Mouse (Mus musculus): ENCODE results near the gene Nufip1. TPM values are rescaled to one million over a fixed set of nuclear protein-coding genes. Genes with fewer than 3 reads are reported as not detected.
"Not testable (repeated sequence)": the region's sequence is repeated elsewhere in the genome, so short reads cannot be mapped to it uniquely, and the experiment has no call there.

Gene Nufip1
- total RNA-seq, 2 experiments from 2014 or later: 3.5 to 3.9 TPM

DNA sequence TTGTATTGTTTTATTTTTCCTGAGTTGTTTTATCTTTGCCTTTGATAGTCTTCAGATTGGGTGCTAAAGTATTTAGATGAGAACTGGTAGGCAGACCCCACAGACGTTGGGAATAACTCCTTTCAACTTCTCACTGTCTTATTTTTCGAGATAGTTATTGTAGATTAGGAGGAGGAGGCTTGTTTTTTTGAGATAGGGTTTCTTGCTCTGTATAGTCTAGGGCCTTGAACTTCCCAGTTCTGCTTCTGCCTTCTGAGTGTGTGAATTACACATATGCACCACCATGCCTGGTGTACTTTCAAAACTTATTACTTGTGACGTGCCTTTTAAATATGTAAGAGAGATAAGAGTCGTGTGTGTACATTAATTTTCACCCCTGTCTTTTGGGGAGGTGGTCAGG is 17.5 kb downstream of the Nufip1 start:
- intact Hi-C loops (cut with DNase I): no loop called here
- no peak for DNase-seq

DNA sequence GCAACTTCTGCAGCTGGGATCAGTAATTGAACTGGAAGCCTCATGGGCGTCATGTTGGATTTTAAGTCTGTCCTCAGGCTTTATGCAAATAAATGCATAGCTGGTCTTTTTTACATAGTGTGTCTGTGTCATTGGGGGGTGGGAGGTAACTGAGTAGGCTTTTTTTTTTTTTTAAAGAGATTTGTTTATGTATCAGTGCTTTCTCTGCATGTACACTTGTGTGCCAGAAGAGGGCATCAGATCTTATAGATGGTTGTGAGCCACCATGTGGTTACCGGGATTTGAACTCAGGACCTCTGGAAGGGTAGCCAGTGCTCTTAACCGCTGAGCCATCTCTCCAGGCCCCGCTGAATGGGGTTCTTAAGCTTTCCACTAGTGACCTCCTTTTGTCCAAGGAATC is 24.3 kb downstream of the Nufip1 start:
- intact Hi-C loops (cut with DNase I): no loop called here
- DNase-seq: no peak

DNA sequence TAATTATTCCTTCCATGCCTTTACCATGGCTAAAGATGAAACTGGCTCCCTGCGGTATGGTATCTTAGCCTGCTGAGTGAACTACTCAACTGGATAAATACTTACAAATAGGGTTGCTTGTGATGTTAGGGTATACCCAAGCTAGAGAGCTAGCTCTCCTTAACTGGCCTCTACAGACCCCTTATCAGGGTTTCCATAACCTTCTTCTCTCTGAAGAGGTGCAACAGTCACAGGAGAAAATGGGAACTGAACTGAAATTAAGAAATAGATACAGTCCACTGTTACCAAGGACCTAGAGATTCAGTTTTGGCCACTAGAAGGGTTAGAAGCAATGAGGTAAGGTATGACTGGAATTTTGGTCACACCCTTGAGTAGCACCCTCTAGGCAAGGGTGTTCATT is 34.6 kb downstream of the Nufip1 start:
- DNase-seq: no peak
- intact Hi-C loops (cut with DNase I): loop anchor here (5.0 kb wide), 1 partner anchor 33 kb away; the partner anchor contains the start of genes Gpalpp1 and Nufip1

DNA sequence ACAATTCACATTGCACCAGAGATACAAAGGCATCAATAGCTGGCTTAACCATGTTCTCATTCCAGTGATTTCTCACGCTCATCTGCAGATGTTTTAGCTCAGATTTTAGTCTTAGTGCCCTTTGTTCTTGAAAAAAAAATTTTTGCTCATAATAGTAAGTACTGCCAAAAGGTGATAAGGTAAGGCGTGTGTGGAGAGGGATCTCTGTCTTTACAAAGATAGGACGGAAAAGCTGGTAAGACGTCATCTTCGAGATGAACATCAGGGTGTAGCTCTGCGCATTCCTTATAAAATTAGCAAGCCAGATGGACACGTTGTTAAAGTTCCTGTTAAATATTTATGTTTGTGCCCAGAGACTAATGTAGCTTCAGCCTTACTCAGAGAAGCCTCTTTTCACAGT is 35.2 kb downstream of the Nufip1 start:
- no peak for DNase-seq
- intact Hi-C loops (cut with DNase I): loop anchor here (5.0 kb wide), 1 partner anchor 34 kb away; the partner anchor contains the start of genes Gpalpp1 and Nufip1

DNA sequence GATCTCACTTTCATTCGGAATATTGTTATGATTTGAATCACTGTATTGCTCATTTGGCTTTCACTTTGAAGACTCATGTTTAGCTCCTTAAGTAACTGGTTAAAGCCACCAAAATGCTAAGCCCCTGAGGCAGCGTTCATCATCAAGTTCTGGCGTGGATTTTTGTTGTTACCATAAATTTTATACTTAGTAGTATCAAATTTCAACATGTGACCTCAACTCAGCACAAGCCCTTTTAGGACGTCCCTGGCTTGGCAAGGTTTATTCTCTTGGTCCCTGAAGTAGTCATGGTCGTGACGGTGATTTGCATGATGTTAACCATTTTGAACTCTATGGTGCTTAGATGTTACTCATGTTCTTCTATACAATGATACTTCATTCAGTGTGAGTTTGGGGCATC is 36.4 kb downstream of the Nufip1 start:
- no peak for DNase-seq
- intact Hi-C loops (cut with DNase I): loop anchor here (5.0 kb wide), 1 partner anchor 35 kb away; the partner anchor contains the start of genes Gpalpp1 and Nufip1

DNA sequence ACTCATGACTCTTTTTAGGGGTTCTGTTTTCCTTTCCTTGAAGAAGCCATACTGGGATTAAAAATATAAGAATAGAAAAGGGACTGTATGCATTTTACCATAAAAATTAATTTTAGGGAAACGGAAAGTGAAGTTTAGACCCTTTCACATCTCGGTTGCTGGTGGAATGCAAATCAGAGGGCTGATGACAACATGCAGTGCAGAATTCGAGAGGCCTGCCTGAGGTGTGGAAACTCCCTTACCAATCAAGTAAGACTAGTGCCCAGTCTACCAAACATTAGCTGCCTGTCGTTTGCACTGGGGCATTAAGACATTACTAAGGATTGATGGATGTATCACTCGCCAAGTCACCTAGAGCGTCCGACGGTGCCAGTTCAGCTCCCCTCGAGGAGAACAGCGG is 37.6 kb downstream of the Nufip1 start:
- intact Hi-C loops (cut with DNase I): loop anchor here (5.0 kb wide), 1 partner anchor 36 kb away; the partner anchor contains the start of genes Gpalpp1 and Nufip1
- DNase-seq: no peak

DNA sequence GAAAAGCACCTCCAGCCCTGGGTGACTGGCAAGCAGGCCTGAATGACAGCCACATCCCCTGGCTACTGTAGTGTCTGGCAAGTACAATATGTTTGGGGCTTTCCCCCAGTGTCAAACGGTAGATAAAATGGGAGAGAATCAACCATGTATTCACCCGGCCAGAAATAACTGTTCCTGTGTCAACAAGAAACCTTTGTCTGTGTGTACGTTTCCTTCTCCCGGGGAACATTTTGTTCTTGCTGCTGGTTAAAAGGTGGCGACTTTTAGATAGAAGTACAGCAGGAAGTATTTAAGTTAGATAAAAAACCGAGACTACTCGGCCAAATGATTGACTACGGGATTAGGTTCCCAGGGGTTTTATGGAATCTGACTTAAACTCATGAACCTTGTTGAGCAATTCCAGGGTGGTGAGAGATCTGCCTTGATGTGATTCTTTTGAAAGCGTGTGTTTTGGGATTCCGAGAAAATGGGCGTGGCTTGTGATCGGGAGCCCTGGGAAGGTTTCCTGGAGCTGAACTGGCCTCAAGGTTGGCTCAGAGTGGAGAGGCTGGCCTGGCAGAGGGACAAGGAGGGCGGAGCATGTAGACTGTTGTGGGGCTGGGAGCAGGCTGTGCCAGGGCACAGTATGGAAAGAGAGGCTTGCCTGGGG is 39.0 kb downstream of the Nufip1 start:
- peak; percentile 87 for DNase-seq
- intact Hi-C loops (cut with DNase I): loop anchor here (5.0 to 10.0 kb wide), 2 partner anchors 37 to 605 kb away; partner anchors contain the start of genes Gpalpp1 and Nufip1

DNA sequence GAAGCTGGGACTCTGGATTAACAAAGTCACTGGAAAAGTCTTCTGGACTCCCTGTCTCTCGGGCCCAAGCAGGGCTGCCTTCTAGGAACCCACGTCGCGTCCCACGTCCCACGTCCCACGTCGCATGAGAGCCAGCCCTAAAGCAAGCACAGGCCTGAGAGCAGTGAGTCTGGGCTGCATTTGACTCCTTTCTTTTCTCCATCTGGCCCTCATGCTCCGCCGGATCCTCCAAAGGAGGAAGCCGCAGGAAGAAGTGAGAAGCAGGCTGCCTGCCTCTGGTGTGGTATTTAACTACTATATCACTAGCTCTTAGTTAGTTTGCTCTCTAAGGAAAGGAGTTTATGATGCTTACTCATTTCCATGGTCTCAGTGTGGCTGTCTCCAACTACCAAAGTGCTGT is 39.8 kb downstream of the Nufip1 start:
- intact Hi-C loops (cut with DNase I): loop anchor here (10.0 kb wide), 1 partner anchor 604 kb away; no protein-coding TSS in a partner anchor
- DNase-seq: peak in 1 of 2 experiments; percentile 13

DNA sequence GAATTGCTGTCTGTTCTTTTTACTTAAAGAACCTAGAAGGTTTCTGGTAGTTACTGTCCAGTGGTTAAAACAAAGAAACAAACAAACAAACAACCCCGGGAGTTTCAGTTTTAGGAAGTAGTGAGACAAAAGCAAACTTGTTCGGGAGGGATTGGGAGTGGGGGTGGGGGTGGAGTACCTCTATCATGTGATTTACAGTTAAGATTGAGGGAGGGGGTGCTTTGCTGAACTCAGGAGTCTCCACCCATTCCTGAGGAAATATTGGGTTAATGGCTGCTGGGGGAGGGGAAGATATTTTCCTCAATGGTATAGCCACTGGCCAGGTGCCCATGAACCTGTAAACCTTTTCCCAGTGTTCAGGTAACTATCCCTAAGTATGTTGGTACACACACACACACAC is 40.3 kb downstream of the Nufip1 start:
- intact Hi-C loops (cut with DNase I): loop anchor here (10.0 kb wide), 1 partner anchor 604 kb away; no protein-coding TSS in a partner anchor
- no peak for DNase-seq

DNA sequence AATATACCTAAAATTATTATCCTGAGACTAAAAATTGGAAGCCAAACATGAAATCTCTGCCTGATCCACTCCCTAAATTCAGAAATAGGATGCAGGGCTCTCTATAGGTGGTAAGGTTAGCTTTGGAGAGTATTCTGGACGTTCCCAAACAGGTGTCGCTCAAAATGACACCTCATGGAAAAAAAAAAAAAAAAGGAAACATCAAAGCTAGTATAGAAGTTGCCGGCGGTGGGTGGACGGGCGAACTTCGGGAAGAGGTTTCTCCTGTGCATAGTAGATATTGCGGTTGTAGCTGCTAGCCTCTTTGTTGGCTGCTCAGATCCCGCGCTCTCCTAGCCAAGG is 41.1 kb downstream of the Nufip1 start:
- intact Hi-C loops (cut with DNase I): loop anchor here (1.0 to 10.0 kb wide), 3 partner anchors 261 to 603 kb away; no protein-coding TSS in a partner anchor
- no peak for DNase-seq

DNA sequence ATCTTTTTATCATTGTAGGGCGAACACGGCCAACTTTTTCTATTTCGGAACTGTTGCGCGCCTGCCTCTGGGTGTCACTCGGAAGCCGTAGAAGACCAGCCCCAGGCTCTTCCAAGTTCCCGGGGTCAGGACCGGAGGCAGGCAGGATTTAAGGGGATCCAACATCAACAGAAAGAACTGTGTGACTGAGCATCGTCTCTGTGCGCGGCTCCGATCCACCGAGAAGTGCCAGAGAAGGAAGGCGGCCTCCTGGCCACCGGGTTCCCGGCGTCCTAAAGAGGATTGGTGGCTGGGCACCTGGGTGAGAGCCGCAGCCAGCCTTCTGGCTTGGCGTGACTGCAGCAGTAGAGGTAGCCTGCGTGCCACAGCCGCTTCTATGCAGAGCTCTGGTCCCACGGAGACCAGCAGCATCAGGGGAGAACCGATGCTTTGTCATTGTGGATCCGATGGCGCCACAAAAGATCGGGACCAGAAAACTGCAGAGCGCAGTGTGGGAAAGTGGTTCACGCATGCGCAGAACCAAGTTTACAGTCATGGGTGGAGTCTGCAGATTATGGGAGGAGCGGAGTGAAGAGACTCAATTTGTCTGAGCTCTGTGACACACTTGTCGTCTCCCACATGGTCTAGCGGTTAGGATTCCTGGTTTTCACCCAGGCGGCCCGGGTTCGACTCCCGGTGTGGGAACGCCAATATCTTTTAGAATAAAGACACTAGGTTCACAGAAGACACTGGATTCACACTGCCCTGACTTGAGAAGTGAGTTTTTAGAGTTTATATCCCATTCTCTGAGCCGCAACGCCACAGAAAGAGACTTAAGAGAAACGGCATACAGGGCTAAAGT is 41.7 kb downstream of the Nufip1 start:
- DNase-seq: peak; percentile 98
- intact Hi-C loops (cut with DNase I): loop anchor here (1.0 to 10.0 kb wide), 3 partner anchors 260 to 602 kb away; no protein-coding TSS in a partner anchor

DNA sequence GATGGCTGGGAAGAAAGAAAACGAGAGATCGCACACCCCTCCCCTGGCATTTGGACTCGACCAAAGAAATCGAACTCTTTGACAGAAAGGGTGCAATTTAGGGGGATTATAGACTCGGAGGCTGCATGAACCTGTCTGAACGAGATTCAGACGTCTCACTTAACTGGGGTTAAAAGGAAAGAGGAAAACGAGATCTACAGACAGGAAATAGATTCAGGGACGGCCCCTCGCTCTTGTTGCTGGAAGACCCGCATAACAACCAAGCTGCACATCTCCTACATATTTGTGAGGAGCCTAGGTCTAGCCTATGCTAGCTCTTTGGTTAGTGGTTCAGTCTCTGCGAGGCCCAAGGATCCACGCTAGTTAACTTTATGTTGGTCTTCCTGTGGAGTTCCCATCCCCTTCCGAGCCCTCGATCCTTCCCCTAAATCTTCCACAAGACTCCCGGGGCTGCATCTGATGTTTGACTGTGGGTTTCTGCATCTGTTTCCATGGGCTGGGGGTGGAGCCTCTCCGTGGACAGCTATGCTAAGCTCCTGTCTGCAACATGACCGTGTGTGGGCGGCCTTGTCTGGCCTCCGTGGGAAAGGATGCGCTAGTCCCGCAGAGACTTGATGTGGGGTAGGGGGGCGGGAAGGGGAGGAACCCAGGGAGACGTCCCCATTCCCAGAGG is 42.4 kb downstream of the Nufip1 start:
- DNase-seq: peak; percentile 9 to 29
- intact Hi-C loops (cut with DNase I): loop anchor here (2.0 to 10.0 kb wide), 2 partner anchors 260 to 602 kb away; no protein-coding TSS in a partner anchor

DNA sequence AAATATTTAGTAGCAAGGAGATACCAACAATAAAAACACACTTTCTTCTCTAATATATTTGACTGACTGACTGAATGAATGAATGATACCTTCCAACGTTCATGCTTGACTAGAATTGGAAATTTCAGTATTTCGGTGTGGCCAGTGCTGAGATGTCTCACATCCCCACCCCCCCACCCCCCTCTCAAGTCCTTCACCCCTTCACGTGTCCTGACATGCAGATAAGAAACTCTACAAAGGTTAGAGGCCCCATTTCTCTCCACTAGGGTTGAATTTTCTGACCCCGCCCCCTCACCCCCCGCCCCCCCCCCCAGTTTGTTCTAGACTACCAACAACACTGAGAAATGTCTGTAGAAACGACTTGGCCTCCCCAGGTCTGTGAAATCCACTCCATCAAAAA is 43.1 kb downstream of the Nufip1 start:
- no peak for DNase-seq
- intact Hi-C loops (cut with DNase I): loop anchor here (2.0 to 10.0 kb wide), 2 partner anchors 259 to 601 kb away; no protein-coding TSS in a partner anchor

DNA sequence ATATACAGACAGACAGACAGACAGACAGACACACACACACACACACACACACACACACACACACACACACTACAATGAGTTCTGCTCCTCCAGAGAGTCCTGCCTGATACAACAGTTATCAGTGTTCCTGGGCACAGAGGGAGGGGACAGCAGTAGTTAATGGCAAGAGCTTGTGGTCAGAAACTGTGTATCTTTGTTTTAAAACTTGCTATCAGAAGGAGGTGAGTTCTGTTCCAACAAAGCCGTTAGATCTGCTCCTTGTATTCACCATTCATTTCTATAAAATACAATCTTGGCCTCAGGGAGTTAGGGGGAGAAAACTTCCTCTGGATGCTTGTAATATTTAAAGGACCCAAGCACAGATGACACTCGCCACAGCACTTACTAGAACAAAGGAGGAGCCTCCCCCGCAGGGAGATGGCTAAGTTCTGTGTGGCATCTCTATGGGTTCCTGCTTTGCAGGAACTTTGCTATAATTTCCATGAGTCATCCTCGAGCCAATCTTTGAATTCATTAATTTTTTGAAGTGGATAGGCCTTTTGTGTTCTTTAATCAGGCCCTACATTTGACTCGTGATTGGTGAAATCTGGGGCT is 47.6 kb downstream of the Nufip1 start:
- DNase-seq: no peak
- intact Hi-C loops (cut with DNase I): loop anchor here (5.0 to 10.0 kb wide), 2 partner anchors 146 to 597 kb away; partner anchors contain the start of gene Gtf2f2

DNA sequence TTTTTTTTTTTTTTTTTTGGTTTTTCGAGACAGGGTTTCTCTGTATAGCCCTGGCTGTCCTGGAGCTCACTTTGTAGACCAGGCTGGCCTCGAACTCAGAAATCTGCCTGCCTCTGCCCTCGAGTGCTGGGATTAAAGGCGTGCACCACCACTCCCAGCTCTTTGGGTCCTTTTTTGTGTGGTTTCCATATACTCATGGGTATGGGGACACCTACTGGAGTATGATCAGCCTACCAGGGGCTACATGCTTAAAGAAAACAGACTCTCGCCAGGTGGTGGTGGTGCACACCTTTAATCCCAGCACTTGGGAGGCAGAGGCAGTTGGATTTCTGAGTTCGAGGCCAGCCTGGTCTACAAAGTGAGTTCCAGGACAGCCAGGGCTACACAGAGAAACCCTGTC is 49.9 kb downstream of the Nufip1 start:
- DNase-seq; intact Hi-C loops (cut with DNase I): not testable (repeated sequence)

DNA sequence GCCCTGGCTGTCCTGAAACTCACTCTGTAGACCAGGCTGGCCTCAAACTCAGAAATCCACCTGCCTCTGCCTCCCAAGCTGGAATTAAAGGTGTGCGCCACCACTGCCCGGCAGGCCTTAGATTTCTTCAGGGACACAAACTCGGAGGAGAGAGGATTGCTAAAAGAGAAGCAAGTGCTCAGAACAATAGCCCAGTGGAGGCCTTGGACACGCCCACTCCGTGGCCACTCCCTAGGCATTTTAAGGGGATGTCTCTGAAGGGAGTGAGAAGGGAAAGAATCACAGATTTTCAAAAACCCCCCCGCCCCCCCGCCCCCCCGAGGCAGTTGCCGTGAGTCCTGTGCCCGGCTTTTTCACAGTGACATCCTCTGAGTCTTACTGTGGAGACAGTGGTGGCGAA is 53.5 kb downstream of the Nufip1 start:
- no peak for DNase-seq
- intact Hi-C loops (cut with DNase I): no loop called here

DNA sequence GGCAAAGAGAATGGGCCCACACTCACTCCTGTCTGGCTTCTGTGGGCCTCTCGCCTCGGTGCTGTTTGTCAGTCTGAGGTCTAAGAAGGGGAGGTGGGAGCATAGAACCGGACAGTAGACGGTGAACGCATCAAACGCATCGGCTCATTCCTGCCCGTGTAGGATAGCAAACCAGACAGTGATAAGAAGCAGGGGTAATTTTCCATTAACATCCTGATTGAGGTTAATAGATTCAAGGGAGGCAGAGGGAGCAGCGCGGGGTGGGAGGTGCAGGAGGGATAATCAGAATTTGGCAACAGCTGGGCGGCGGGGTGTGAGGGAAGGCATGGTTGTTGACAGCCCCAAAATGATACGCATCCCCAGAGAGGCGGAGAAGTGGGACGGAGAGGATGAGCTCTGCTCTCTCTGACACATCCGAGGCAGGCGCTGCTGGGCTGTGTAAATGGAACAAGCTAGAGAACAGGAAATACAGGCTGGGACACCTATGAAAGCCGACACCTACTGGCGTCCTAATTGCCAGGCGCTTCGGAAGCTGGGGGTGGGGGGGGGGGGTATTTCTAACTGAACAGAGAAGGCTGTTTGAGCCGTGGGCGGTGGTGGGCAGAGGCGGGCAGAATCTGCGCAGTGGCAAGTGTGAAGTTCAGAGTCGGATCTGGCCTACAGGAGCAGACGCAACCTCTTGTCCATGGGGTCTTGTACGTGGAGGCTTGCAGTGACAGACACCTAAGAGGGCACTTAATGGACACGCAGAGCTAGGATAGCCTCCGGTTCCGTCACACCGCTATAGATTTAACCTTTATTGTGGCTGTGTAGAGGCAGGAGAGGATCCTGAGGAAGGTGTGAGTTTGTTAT is 54.4 kb downstream of the Nufip1 start:
- no peak for DNase-seq
- intact Hi-C loops (cut with DNase I): no loop called here

DNA sequence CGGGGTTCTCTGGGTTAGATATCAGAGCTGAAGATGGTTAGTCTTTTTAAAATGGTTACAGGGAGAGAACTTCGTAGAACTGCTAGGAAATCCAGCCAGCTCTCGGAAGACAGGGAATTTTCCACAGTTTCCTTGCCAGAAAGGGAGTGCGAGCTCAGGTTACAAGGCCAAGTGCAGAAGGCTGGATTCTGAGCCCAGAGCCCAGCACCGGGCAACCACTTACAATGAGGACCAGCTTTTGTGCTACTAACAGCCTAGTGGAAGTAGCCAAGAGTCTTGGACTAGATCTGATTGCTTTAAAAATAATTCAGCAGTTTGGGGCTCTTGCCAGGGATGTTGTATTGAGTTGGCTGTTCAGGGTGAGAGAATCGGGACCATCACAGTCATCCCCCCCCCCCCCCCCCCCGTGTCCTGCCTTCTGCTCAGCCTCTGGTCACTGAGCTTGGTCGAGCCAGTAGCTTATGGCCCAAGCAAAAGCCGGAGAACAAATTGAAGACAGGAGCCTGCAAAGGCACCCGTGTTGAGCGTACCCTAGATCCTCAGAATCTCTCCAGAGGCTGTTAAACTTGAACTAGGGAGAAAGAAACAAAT is 59.3 kb downstream of the Nufip1 start:
- peak in 1 of 2 experiments; percentile 23 for DNase-seq
- intact Hi-C loops (cut with DNase I): no loop called here

DNA sequence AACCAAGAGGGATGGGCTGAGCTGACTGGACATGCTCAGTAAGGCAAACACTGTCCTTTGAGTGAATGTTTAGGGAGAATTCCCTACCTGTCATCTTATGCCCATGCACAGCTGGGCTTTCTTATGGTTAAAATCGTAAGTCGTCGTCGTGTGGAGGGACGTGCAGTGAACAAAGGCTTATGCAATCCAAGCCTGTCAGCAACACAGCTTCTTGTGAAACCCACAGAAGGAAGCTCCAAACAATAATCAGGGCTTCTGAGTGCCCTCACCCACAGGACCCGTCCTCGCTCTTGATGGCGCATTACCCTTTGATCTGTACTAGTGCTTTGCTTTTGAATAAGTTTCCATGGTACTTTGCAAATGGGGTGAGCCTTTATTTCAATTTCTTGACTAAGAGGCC is 60.6 kb downstream of the Nufip1 start:
- DNase-seq: no peak
- intact Hi-C loops (cut with DNase I): no loop called here

Data from heart, postnatal 36 days (tissue).